Mouse (Mus musculus) C2C12 (cell line): ENCODE measurements around the gene Arl13b.

ENCODE experiments used
- CEBPB ChIP-seq: IDR thresholded peaks from one replicate; pipeline ENCODE4 v1.6.1; 2011; ENCODE audit warnings: low read depth, mild to moderate bottlenecking, control low read depth, moderate library complexity
- CTCF ChIP-seq: IDR thresholded peaks from one replicate; pipeline ENCODE4 v1.5.1; 2011; ENCODE audit not compliant: control insufficient read depth, insufficient read depth, insufficient read length
- USF1 ChIP-seq: IDR thresholded peaks from one replicate; pipeline ENCODE4 v1.6.1; 2011; ENCODE audit warnings: low read depth, mild to moderate bottlenecking, control low read depth, moderate library complexity

GRCm38 (mm10) chr16:62855385-62855784, 8.5 kb upstream of the Arl13b start:
- TF ChIP-seq USF1 (no peak), CTCF (no peak), CEBPB (no peak)
